Mouse (Mus musculus) thymus, adult 2 months (tissue): ENCODE results near the gene Nt5c3b.

Source experiments
- CTCF ChIP-seq: fragments of 200-500 bp; IDR thresholded peaks from 2 replicates; pipeline ENCODE4 v1.5.1; 2012; ENCODE audit warnings: mild to moderate bottlenecking, control low read depth, low read length, moderate library complexity, borderline replicate concordance; ENCODE audit not compliant: control insufficient read depth, poor library complexity, insufficient read depth; ENCODE audit errors: extremely low read depth
- POLR2A ChIP-seq: fragments of 200-500 bp; IDR thresholded peaks from 2 replicates; pipeline ENCODE4 v1.6.1; 2012; ENCODE audit warnings: mild to moderate bottlenecking, low read length, control low read depth, moderate library complexity; ENCODE audit not compliant: control insufficient read depth, poor library complexity, insufficient read depth; ENCODE audit errors: extremely low read depth

DNA sequence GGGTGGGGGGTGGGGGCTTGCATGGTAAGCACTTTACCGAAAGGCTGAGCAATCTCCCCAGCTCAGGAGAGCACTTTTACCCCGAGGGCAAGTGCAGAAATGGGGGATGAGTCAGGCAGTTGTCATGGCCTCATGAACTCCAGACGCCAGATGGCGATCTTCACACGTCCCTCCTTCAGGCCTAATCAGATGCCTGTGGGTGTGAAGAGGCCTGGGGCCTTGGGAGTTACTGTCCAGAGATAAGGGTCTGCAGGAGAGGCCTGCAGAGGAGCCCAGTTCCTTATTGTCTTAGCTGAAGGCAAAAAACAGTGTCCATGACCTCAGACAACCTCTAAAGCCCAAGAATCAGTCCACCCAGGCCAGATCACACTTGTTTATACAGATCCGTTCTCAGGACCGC is 15.8 kb downstream of the Nt5c3b start:
- TF ChIP-seq POLR2A (no peak), CTCF (0 out of 2 replicates have a peak, but pooled peaks have one; percentile 34)
